ENCODE assay signal across 8 mouse cellular contexts in genomic region chr16:38341396-38342324, GRCm38 (mm10). TPM values are rescaled to one million over a fixed set of nuclear protein-coding genes. Genes with fewer than 3 reads are reported as not detected.
A peak's percentile ranks its signal among the peaks of the same experiment; 100 is the strongest.
DNase-seq lines count a peak whose midpoint lies in the region; ATAC-seq and TF ChIP-seq lines count a peak whose summit lies in the region.

Gene Maats1 (minus strand): TSS chr16:38342143.

- H3K36me3 ChIP-seq in neural tube, embryonic 13.5 days = no peaks in the 10 kb centered on the region

- peak within 1 kb of the TSS; percentile 66 for H3K9ac ChIP-seq in neural tube, embryonic 13.5 days

- ATAC-seq in neural tube, embryonic 13.5 days (ENCODE audit: low read depth) = peak; percentile 90

- intact Hi-C loops in heart, postnatal 36 days (cut with DNase I) = loop anchor here (5.0 to 10.0 kb wide), 2 partner anchors 254 to 383 kb away; partner anchors contain the start of gene Gsk3b

- H3K4me1 ChIP-seq in neural tube, embryonic 13.5 days (replicated peaks) = peaks cover 11% of the 10 kb centered on the region

- H3K27ac ChIP-seq in layer of hippocampus, adult 2 months = peak within 1 kb of the TSS; percentile 55
- H3K27ac ChIP-seq in neural tube, embryonic 13.5 days (replicated peaks) = 0 out of 2 replicates have a peak within 1 kb of the TSS, but pooled peaks have one; percentile 23

- peak; percentile 62 for DNase-seq in MN1 (ENCODE audit: low spot score)
- DNase-seq in cerebellum, adult 9-10 months = peak; percentile 61
- DNase-seq in forelimb bud, embryonic 11.5 days (ENCODE audit: low read depth, low spot score) = peak; percentile 84
- peak; percentile 70 to 76 for DNase-seq in heart, postnatal 36 days
- peak; percentile 67 to 70 for DNase-seq in layer of hippocampus, adult 2 months (ENCODE audit: low spot score in 2 of 2)
- DNase-seq in lung, adult 18-20 months = peak; percentile 79 to 87
- DNase-seq in testis, postnatal 14 days (ENCODE audit: low spot score) = peak; percentile 75

- H3K9me3 ChIP-seq in neural tube, embryonic 13.5 days = no peaks in the 10 kb centered on the region

- TF ChIP-seq CTCF in layer of hippocampus, adult 2 months (conservative IDR thresholded peaks at IDR 0.05) = no peak

- WGBS in neural tube, embryonic 13.5 days = 11% methylated on average over 30 of the region's 30 CpGs

- H3K4me2 ChIP-seq in neural tube, embryonic 13.5 days = peak within 1 kb of the TSS; percentile 73

- H3K27me3 ChIP-seq in neural tube, embryonic 13.5 days = no peaks in the 10 kb centered on the region

- H3K4me3 ChIP-seq in layer of hippocampus, adult 2 months = peak within 1 kb of the TSS; percentile 59
- peak within 1 kb of the TSS; percentile 39 for H3K4me3 ChIP-seq in neural tube, embryonic 13.5 days

RNA-seq across cellular contexts. Expression of gene Maats1, which starts in this region (rescaled TPM):
- not detected for total RNA-seq in heart, postnatal 36 days (2021)
- 1 to 10 TPM; 1.1 to 1.3 TPM for total RNA-seq in layer of hippocampus, adult 2 months (2021)
- 0.36 and 0.45 TPM in 2 replicates for polyA plus RNA-seq in neural tube, embryonic 13.5 days (2015; fragmentation: Nextera tagmentation; extraction: Ambion mirVana)

Comparison
In these comparisons a context has a peak if more than half of its experiments do, and no peak if none do; other contexts are left out.
1. Peak in every context shown above with its lines: DNase-seq, ATAC-seq, H3K4me3 ChIP-seq and H3K27ac ChIP-seq.
2. Peak in DNase-seq in heart, postnatal 36 days; RNA of the gene not detected or under 1 TPM.
3. Peak in ATAC-seq, H3K4me3 ChIP-seq, H3K27ac ChIP-seq, H3K9ac ChIP-seq and H3K4me2 ChIP-seq in neural tube, embryonic 13.5 days; RNA of the gene not detected or under 1 TPM.